In the genomic region with DNA sequence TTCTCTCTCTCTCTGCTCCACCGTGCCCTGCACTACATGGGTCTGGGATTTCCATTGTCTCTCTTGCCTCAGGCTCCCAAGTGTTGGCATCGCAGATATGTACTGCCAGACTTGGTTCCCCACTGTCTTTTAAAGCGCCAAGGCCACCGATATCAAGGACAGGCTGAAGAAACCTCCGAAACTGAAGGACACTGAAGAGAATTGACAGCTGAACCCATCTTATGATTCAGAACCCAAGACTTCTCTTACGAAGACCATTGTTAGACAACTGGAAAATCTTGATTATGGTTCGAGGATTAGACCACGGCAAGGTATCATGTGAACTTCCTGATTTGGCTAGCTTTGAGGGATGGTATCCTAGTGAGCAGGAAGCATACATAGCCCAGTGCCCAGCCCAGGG, we compare ENCODE assay signal across 21 mouse cellular contexts. TPM values are rescaled to one million over a fixed set of nuclear protein-coding genes. Genes with fewer than 3 reads are reported as not detected.
A peak's percentile ranks its signal among the peaks of the same experiment; 100 is the strongest.
DNase-seq lines count a peak whose midpoint lies in the region; ATAC-seq and TF ChIP-seq lines count a peak whose summit lies in the region.
"Had no signal": no experiment of that assay in that cellular context is flagged by ENCODE, and none has a peak within 500 bp of the region (broad histone marks: within the 10 kb centered on the region; RNA-seq: fewer than 3 reads in every experiment).

No protein-coding gene starts in this region.

- peak; percentile 65 for DNase-seq in midbrain, embryonic 11.5 days (ENCODE audit: low spot score, missing footprints)
- no peak for DNase-seq in midbrain, embryonic 10.5 days (ENCODE audit: low spot score)
- DNase-seq in frontal cortex, postnatal 36 days (ENCODE audit: low spot score in 2 of 2): no peak
- no peak for DNase-seq in cerebellum, postnatal 4 days (ENCODE audit: low spot score in 2 of 2)
- DNase-seq: adrenal gland, adult 2 months; adrenal gland, postnatal 10 days; adrenal gland, postnatal 25 days; B cell, adult 2 months; cerebellum, adult 11 months; cerebellum, adult 18-20 months; cerebellum, adult 8-10 months; cerebellum, adult 9-11 months; cerebellum, postnatal 14 days; cerebellum, postnatal 36 days had no signal

- ATAC-seq in midbrain, embryonic 11.5 days (ENCODE audit: low FRiP score): no peak
- ATAC-seq: forebrain, embryonic 14.5 days; forebrain, embryonic 16.5 days had no signal

- no peak overlapping the region for H3K27ac ChIP-seq in midbrain, embryonic 11.5 days (ENCODE audit: low read depth, low read length)
- H3K27ac ChIP-seq in midbrain, embryonic 10.5 days (replicated peaks): no peak overlapping the region
- H3K27ac ChIP-seq: embryonic facial prominence, embryonic 10.5 days; embryonic facial prominence, embryonic 12.5 days; forebrain, embryonic 12.5 days had no signal

- TF ChIP-seq POLR2A in myocyte (IDR thresholded peaks at IDR 0.05; ENCODE audit: insufficient read length, low read depth): no peak

- H3K9me3 ChIP-seq in midbrain, embryonic 11.5 days (ENCODE audit: control insufficient read depth, low read length): no peaks in the 10 kb centered on the region
- no peaks in the 10 kb centered on the region for H3K9me3 ChIP-seq in midbrain, embryonic 10.5 days (replicated peaks)
- H3K9me3 ChIP-seq: embryonic facial prominence, embryonic 10.5 days; embryonic facial prominence, embryonic 12.5 days; forebrain, embryonic 12.5 days had no signal

- 75% methylated on average over 8 of the region's 8 CpGs for WGBS in midbrain, embryonic 11.5 days
- WGBS in midbrain, embryonic 10.5 days: 81% methylated on average over 8 of the region's 8 CpGs

- H3K4me1 ChIP-seq in midbrain, embryonic 11.5 days (ENCODE audit: control insufficient read depth, insufficient read depth, low read length): peaks cover 20% of the 10 kb centered on the region
- H3K4me1 ChIP-seq in midbrain, embryonic 10.5 days: peaks cover 44% of the 10 kb centered on the region

- H3K4me2 ChIP-seq in midbrain, embryonic 11.5 days: no peak overlapping the region
- H3K4me2 ChIP-seq in myocyte (ENCODE audit: low read depth): peak overlapping the region; percentile 48
- H3K4me2 ChIP-seq: embryonic facial prominence, embryonic 12.5 days; forebrain, embryonic 12.5 days had no signal

- H3K36me3 ChIP-seq in midbrain, embryonic 11.5 days (ENCODE audit: control insufficient read depth, insufficient read depth, low read length): no peaks in the 10 kb centered on the region
- no peaks in the 10 kb centered on the region for H3K36me3 ChIP-seq in midbrain, embryonic 10.5 days
- H3K36me3 ChIP-seq in C2C12 (ENCODE audit: control insufficient read depth, insufficient read depth): no peaks in the 10 kb centered on the region
- no peaks in the 10 kb centered on the region for H3K36me3 ChIP-seq in myocyte (ENCODE audit: control insufficient read depth, insufficient read depth)
- H3K36me3 ChIP-seq: embryonic facial prominence, embryonic 10.5 days; embryonic facial prominence, embryonic 12.5 days; forebrain, embryonic 12.5 days had no signal

- no peak overlapping the region for H3ac ChIP-seq in C2C12 (ENCODE audit: control insufficient read depth, insufficient read length, low read depth)
- H3ac ChIP-seq in myocyte (ENCODE audit: control insufficient read depth, insufficient read length): no peak overlapping the region

- H3K4me3 ChIP-seq in midbrain, embryonic 11.5 days (ENCODE audit: low read depth, low read length): no peak overlapping the region
- H3K4me3 ChIP-seq in midbrain, embryonic 10.5 days: no peak overlapping the region
- H3K4me3 ChIP-seq in C2C12 (ENCODE audit: insufficient read depth, poor library complexity, severe bottlenecking): no peak overlapping the region
- H3K4me3 ChIP-seq in myocyte: no peak overlapping the region
- H3K4me3 ChIP-seq: embryonic facial prominence, embryonic 10.5 days; embryonic facial prominence, embryonic 12.5 days; forebrain, embryonic 12.5 days had no signal

- no peaks in the 10 kb centered on the region for H3K27me3 ChIP-seq in midbrain, embryonic 11.5 days (ENCODE audit: control insufficient read depth, insufficient read depth, low read length)
- peaks cover 9% of the 10 kb centered on the region for H3K27me3 ChIP-seq in midbrain, embryonic 10.5 days (ENCODE audit: low read depth, poor library complexity, severe bottlenecking)
- H3K27me3 ChIP-seq in C2C12 (ENCODE audit: control insufficient read depth, insufficient read depth, insufficient read length) (no peaks in the 10 kb centered on the region), myocyte (ENCODE audit: control insufficient read depth, insufficient read depth, insufficient read length) (no peaks in the 10 kb centered on the region)
- H3K27me3 ChIP-seq: embryonic facial prominence, embryonic 12.5 days had no signal

- H3K79me2 ChIP-seq in C2C12 (ENCODE audit: control insufficient read depth, insufficient read depth): peaks cover 7% of the 10 kb centered on the region
- H3K79me2 ChIP-seq in myocyte (ENCODE audit: control insufficient read depth, insufficient read depth): no peaks in the 10 kb centered on the region

- no peak for TF ChIP-seq CTCF in C2C12 (IDR thresholded peaks at IDR 0.05; ENCODE audit: control insufficient read depth, insufficient read depth, insufficient read length)

- no peaks in the 10 kb centered on the region for H3K79me3 ChIP-seq in C2C12 (ENCODE audit: low read depth)

- H3K9ac ChIP-seq in midbrain, embryonic 11.5 days (ENCODE audit: low read length): no peak overlapping the region
- H3K9ac ChIP-seq: embryonic facial prominence, embryonic 12.5 days; forebrain, embryonic 12.5 days had no signal

TF ChIP-seq in C2C12, 6 proteins besides CTCF, POLR2A, EP300 and RAD21:
- TF ChIP-seq MYOD1 (IDR thresholded peaks at IDR 0.05; ENCODE audit: control insufficient read depth, insufficient read length, low read depth) (peak; percentile 83), CEBPB (IDR thresholded peaks at IDR 0.05; ENCODE audit: low read depth) (no peak)

TF ChIP-seq in myocyte, 11 proteins besides CTCF, POLR2A, EP300 and RAD21:
- no peak for TF ChIP-seq SRF (IDR thresholded peaks at IDR 0.05; ENCODE audit: control insufficient read depth, insufficient read length, low read depth)
- TF ChIP-seq MYOD1 (IDR thresholded peaks at IDR 0.05; ENCODE audit: control insufficient read depth in 1 of 3, insufficient read length in 2 of 3, low read depth in 2 of 3): peak; percentile 70 to 77 (median 71)

RNA-seq across cellular contexts. Expression of a gene that starts 11.0 kb away (rescaled TPM):
- polyA plus RNA-seq in midbrain, embryonic 11.5 days (2014; fragmentation: Nextera tagmentation; extraction: Ambion mirVana): 17.6 and 18.5 TPM in 2 replicates
- 25.1 and 32.4 TPM in 2 replicates for polyA plus RNA-seq in midbrain, embryonic 10.5 days (2016; fragmentation: Nextera tagmentation; extraction: Ambion mirVana)
- polyA plus RNA-seq in C2C12 (2012; fragmentation: generic; extraction: Trizol) (27.8 TPM), myocyte (2012; fragmentation: generic; extraction: Trizol) (34.7 TPM)

RNA-seq across cellular contexts. Expression of a gene that starts 45.5 kb away (rescaled TPM):
- polyA plus RNA-seq in midbrain, embryonic 11.5 days (2014; fragmentation: Nextera tagmentation; extraction: Ambion mirVana): 54.1 and 70.1 TPM in 2 replicates
- polyA plus RNA-seq in midbrain, embryonic 10.5 days (2016; fragmentation: Nextera tagmentation; extraction: Ambion mirVana): 32.6 and 35.2 TPM in 2 replicates
- 213 TPM for polyA plus RNA-seq in C2C12 (2012; fragmentation: generic; extraction: Trizol)
- 167 TPM for polyA plus RNA-seq in myocyte (2012; fragmentation: generic; extraction: Trizol)
